Mouse (Mus musculus) hindbrain, embryonic 10.5 days (tissue): ENCODE data around the gene Cd300lf. TPM values are rescaled to one million over a fixed set of nuclear protein-coding genes. Genes with fewer than 3 reads are reported as not detected.
A peak's percentile ranks its signal among the peaks of the same experiment; 100 is the strongest.

Experiments
- DNase-seq: peaks from one replicate; pipeline ENCODE4 v3.0.0-alpha.2; 2017; ENCODE audit warnings: low spot score
- H3K27ac ChIP-seq: fragments of 300-500 bp; sonication (generic); 2 replicates; pipeline ENCODE4 v1.5.1; 2016; ENCODE audit warnings: mild to moderate bottlenecking, moderate library complexity
- H3K27me3 ChIP-seq: fragments of 300-500 bp; sonication (generic); 2 replicates; pipeline ENCODE4 v1.6.1; 2016; ENCODE audit warnings: mild to moderate bottlenecking; ENCODE audit not compliant: poor library complexity, insufficient read depth, severe bottlenecking
- H3K36me3 ChIP-seq: fragments of 300-500 bp; sonication (generic); 2 replicates; pipeline ENCODE4 v1.6.1; 2016; ENCODE audit warnings: mild to moderate bottlenecking, moderate library complexity
- H3K4me1 ChIP-seq: fragments of 300-500 bp; sonication (generic); replicated peaks from 2 replicates; pipeline ENCODE4 v1.6.1; 2016; ENCODE audit warnings: mild to moderate bottlenecking
- H3K4me3 ChIP-seq: fragments of 300-500 bp; sonication (generic); 2 replicates; pipeline ENCODE4 v1.5.1; 2016; ENCODE audit warnings: mild to moderate bottlenecking, moderate library complexity
- H3K9me3 ChIP-seq: fragments of 300-500 bp; sonication (generic); 2 replicates; pipeline ENCODE4 v1.6.1; 2016; ENCODE audit warnings: mild to moderate bottlenecking, moderate library complexity
- WGBS: fragments of 180-500 bp; shearing (Covaris S2); methylation state at CpG from one replicate; pipeline ENCODE4 v1.1.7; 2016; 5-methylcytosine and 5-hydroxymethylcytosine counted together
- polyA plus RNA-seq: library from polyadenylated mRNA; unstranded; fragments of >200 nt; fragmentation: Nextera tagmentation; extraction: Ambion mirVana; gene quantifications from 2 replicates; pipeline ENCODE4 v1.2.1, GENCODE M21; 2016

Cd300lf gene
- polyA plus RNA-seq, 1 experiment from 2014 or later = not detected

- Histone ChIP-seq H3K27ac (no peak overlapping the region), H3K4me3 (no peak overlapping the region), H3K9me3 (no peaks in the 10 kb centered on the region), H3K27me3 (peaks cover 41% of the 10 kb centered on the region), H3K4me1 (peaks cover 60% of the 10 kb centered on the region), H3K36me3 (no peaks in the 10 kb centered on the region)
- no peak for DNase-seq
- WGBS = 82% methylated on average over 8 of the region's 8 CpGs
Measured at GRCm38 (mm10) chr11:115167631-115168249, 33.9 kb upstream of the Cd300lf start.

GRCm38 (mm10) chr11:115166776-115167175 is 33.0 kb upstream of the Cd300lf start:
- Histone ChIP-seq H3K9me3 (no peaks in the 10 kb centered on the region), H3K4me3 (no peak overlapping the region), H3K27me3 (peaks cover 42% of the 10 kb centered on the region), H3K36me3 (no peaks in the 10 kb centered on the region), H3K27ac (no peak overlapping the region), H3K4me1 (peaks cover 60% of the 10 kb centered on the region)
- WGBS = 88% methylated on average over 3 of the region's 3 CpGs
- DNase-seq = no peak

- H3K36me3 ChIP-seq = no peaks in the 10 kb centered on the region
- no peaks in the 10 kb centered on the region for H3K9me3 ChIP-seq
- H3K27me3 ChIP-seq = peaks cover 46% of the 10 kb centered on the region
- H3K27ac ChIP-seq = peak overlapping the region; percentile 85; the same call in 1 of the 2 replicates
- DNase-seq = no peak
- H3K4me1 ChIP-seq = peaks cover 60% of the 10 kb centered on the region
- under 1% methylated on average over 9 of the region's 9 CpGs for WGBS
- peak overlapping the region; percentile 75 for H3K4me3 ChIP-seq
Measured at GRCm38 (mm10) chr11:115164976-115165374, 31.2 kb upstream of the Cd300lf start.

- Histone ChIP-seq H3K4me3 (peak overlapping the region; percentile 75), H3K36me3 (no peaks in the 10 kb centered on the region), H3K27me3 (peaks cover 51% of the 10 kb centered on the region), H3K4me1 (peaks cover 64% of the 10 kb centered on the region), H3K27ac (peak overlapping the region; percentile 85), H3K9me3 (no peaks in the 10 kb centered on the region)
- DNase-seq = no peak
- 0% methylated on average over 14 of the region's 14 CpGs for WGBS
Measured at GRCm38 (mm10) chr11:115164341-115164975, 30.7 kb upstream of the Cd300lf start.

- no peaks in the 10 kb centered on the region for H3K36me3 ChIP-seq
- WGBS = under 1% methylated on average over 47 of the region's 47 CpGs
- peaks cover 53% of the 10 kb centered on the region for H3K27me3 ChIP-seq
- peaks cover 64% of the 10 kb centered on the region for H3K4me1 ChIP-seq
- no peak for DNase-seq
- H3K9me3 ChIP-seq = no peaks in the 10 kb centered on the region
- H3K4me3 ChIP-seq = peak overlapping the region; percentile 75
- H3K27ac ChIP-seq = peak overlapping the region; percentile 85
Measured at GRCm38 (mm10) chr11:115163568-115164150, 29.9 kb upstream of the Cd300lf start.

- Histone ChIP-seq H3K36me3 (no peaks in the 10 kb centered on the region), H3K9me3 (no peaks in the 10 kb centered on the region), H3K27ac (peak within 1 kb of the TSS; percentile 85), H3K4me1 (peaks cover 71% of the 10 kb centered on the region), H3K27me3 (peaks cover 56% of the 10 kb centered on the region), H3K4me3 (peak within 1 kb of the TSS; percentile 75)
- WGBS = under 1% methylated on average over 47 of the region's 47 CpGs
- DNase-seq = peak; percentile 97
Measured at GRCm38 (mm10) chr11:115162832-115163480, 29.2 kb upstream of the Cd300lf start, which contains the start of gene Slc9a3r1. Gene Slc9a3r1, plus strand, starts transcription at chr11:115163341.

- no peak for DNase-seq
- H3K36me3 ChIP-seq = no peaks in the 10 kb centered on the region
- peaks cover 64% of the 10 kb centered on the region for H3K27me3 ChIP-seq
- H3K9me3 ChIP-seq = no peaks in the 10 kb centered on the region
- peaks cover 70% of the 10 kb centered on the region for H3K4me1 ChIP-seq
- peak overlapping the region; percentile 85 for H3K27ac ChIP-seq
- WGBS = 22% methylated on average over 9 of the region's 9 CpGs
- peak overlapping the region; percentile 75 for H3K4me3 ChIP-seq
Measured at GRCm38 (mm10) chr11:115162205-115162601, 28.4 kb upstream of the Cd300lf start.

GRCm38 (mm10) chr11:115161578-115162204 is 27.9 kb upstream of the Cd300lf start:
- no peak overlapping the region for H3K27ac ChIP-seq
- no peaks in the 10 kb centered on the region for H3K9me3 ChIP-seq
- H3K36me3 ChIP-seq = no peaks in the 10 kb centered on the region
- 62% methylated on average over 9 of the region's 9 CpGs for WGBS
- H3K4me3 ChIP-seq = no peak overlapping the region
- peaks cover 70% of the 10 kb centered on the region for H3K4me1 ChIP-seq
- no peak for DNase-seq
- peaks cover 69% of the 10 kb centered on the region for H3K27me3 ChIP-seq

- H3K9me3 ChIP-seq = no peaks in the 10 kb centered on the region
- peaks cover 75% of the 10 kb centered on the region for H3K27me3 ChIP-seq
- peaks cover 68% of the 10 kb centered on the region for H3K4me1 ChIP-seq
- WGBS = 32% methylated on average over 10 of the region's 10 CpGs
- H3K36me3 ChIP-seq = no peaks in the 10 kb centered on the region
- H3K4me3 ChIP-seq = no peak overlapping the region
- H3K27ac ChIP-seq = no peak overlapping the region
- DNase-seq = peak; percentile 79
Measured at GRCm38 (mm10) chr11:115160883-115161577, 27.2 kb upstream of the Cd300lf start.

GRCm38 (mm10) chr11:115160016-115160797 is 26.4 kb upstream of the Cd300lf start:
- peaks cover 65% of the 10 kb centered on the region for H3K4me1 ChIP-seq
- peak; percentile 67 for DNase-seq
- H3K4me3 ChIP-seq = no peak overlapping the region
- no peaks in the 10 kb centered on the region for H3K9me3 ChIP-seq
- no peak overlapping the region; the same call in 1 of the 2 replicates for H3K27ac ChIP-seq
- H3K27me3 ChIP-seq = peaks cover 75% of the 10 kb centered on the region
- 46% methylated on average over 11 of the region's 11 CpGs for WGBS
- H3K36me3 ChIP-seq = no peaks in the 10 kb centered on the region

- H3K27ac ChIP-seq = peak overlapping the region; percentile 64
- DNase-seq = no peak
- peaks cover 63% of the 10 kb centered on the region for H3K4me1 ChIP-seq
- no peaks in the 10 kb centered on the region for H3K36me3 ChIP-seq
- WGBS = 39% methylated on average over 12 of the region's 12 CpGs
- no peaks in the 10 kb centered on the region for H3K9me3 ChIP-seq
- no peak overlapping the region for H3K4me3 ChIP-seq
- H3K27me3 ChIP-seq = peaks cover 82% of the 10 kb centered on the region
Measured at GRCm38 (mm10) chr11:115157933-115158719, 24.3 kb upstream of the Cd300lf start.
